Mouse (Mus musculus): ENCODE data around the gene Fchsd2.

DNA sequence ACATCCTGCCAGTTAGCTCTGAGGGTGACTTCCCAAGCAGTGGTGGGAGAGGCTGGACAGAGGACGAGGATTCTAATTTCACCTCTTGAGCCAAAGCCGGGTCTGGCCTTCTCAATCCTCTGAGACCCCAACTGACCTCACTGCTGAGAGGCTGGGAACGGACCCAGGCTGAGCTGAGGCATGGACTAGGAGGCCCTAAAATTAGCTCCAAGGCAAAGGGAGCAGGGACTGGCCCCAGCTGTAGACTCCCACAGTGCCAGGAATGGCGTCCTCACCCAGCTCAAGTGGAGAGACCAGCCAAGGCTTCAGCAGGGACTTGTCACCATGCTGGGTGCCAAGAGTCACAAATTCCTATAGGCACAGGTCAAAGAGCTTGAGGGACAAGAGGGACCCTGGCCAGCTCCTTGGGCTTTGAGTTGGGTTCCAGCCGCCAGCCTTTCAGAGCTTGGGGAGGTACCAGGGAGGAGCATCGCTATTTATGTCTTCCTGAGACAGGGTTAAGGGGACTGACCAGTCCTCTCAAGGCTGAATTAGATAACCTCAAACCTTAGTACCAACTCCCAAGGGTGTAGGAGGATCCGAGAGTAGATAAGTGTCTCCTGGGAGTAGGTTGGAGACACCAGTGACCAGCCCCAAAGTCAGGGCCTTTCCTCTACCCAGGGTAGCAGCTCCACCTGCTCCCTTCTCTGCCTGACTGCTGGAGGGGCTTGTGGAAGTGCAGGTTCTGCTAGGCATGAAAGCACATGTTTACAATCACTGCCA, 43.2 kb upstream of the Fchsd2 start:
- TF ChIP-seq POLR2A (IDR thresholded peaks at IDR 0.05; ENCODE audit: low read depth, low read length) (no peak), CTCF (IDR thresholded peaks at IDR 0.05; ENCODE audit: extremely low read depth, insufficient read depth, insufficient read length, insufficient replicate concordance) (no peak)
